Mouse (Mus musculus) intestine, embryonic 14.5 days (tissue): ENCODE measurements around the gene Mtch1. TPM values are rescaled to one million over a fixed set of nuclear protein-coding genes. Genes with fewer than 3 reads are reported as not detected.
A peak's percentile ranks its signal among the peaks of the same experiment; 100 is the strongest.
"Not testable (repeated sequence)": the region's sequence is repeated elsewhere in the genome, so short reads cannot be mapped to it uniquely, and the experiment has no call there.

ENCODE experiments used
- ATAC-seq: fragments of 200-750 bp; cut with Nextera tagmentation; replicated peaks from 2 replicates; pipeline ENCODE4 v1.8.0; 2017; ENCODE audit warnings: low read depth, moderate number of reproducible peaks, moderate TSS enrichment, moderate library complexity; ENCODE audit not compliant: low FRiP score, low TSS enrichment
- DNase-seq: peaks from one replicate; pipeline ENCODE4 v3.0.0-alpha.2; 2018; ENCODE audit warnings: low spot score
- H3K27ac ChIP-seq: fragments of 300-500 bp; sonication (generic); 2 replicates; pipeline ENCODE4 v1.5.1; 2014; ENCODE audit warnings: low read depth, mild to moderate bottlenecking, control low read depth
- H3K27me3 ChIP-seq: fragments of 300-500 bp; sonication (generic); replicated peaks from 2 replicates; pipeline ENCODE4 v1.6.1; 2014; ENCODE audit warnings: low read length, control low read depth; ENCODE audit not compliant: control insufficient read depth, insufficient read depth
- H3K36me3 ChIP-seq: fragments of 300-500 bp; sonication (generic); 2 replicates; pipeline ENCODE4 v1.6.1; 2014; ENCODE audit warnings: low read length, control low read depth; ENCODE audit not compliant: control insufficient read depth, insufficient read depth
- H3K4me1 ChIP-seq: fragments of 300-500 bp; sonication (generic); replicated peaks from 2 replicates; pipeline ENCODE4 v1.6.1; 2014; ENCODE audit warnings: low read length, control low read depth, mixed read lengths; ENCODE audit not compliant: control insufficient read depth, insufficient read depth
- H3K4me2 ChIP-seq: fragments of 300-500 bp; sonication (generic); 2 replicates; pipeline ENCODE4 v1.6.1; 2014; ENCODE audit warnings: low read length
- H3K4me3 ChIP-seq: fragments of 300-500 bp; sonication (generic); 2 replicates; pipeline ENCODE4 v1.5.1; 2014; ENCODE audit warnings: low read depth, low read length, control low read depth, mixed read lengths
- H3K9ac ChIP-seq: fragments of 300-500 bp; sonication (generic); 2 replicates; pipeline ENCODE4 v1.6.1; 2014; ENCODE audit warnings: mild to moderate bottlenecking, low read length
- H3K9me3 ChIP-seq: fragments of 300-500 bp; sonication (generic); 2 replicates; pipeline ENCODE4 v1.6.1; 2016; ENCODE audit warnings: low read length, control low read depth; ENCODE audit not compliant: control insufficient read depth
- WGBS: fragments of 180-500 bp; shearing (Covaris S2); extraction: QIAGEN DNeasy Blood & Tissue Kit; methylation state at CpG from one replicate; pipeline ENCODE4 v1.1.7; 2014; 5-methylcytosine and 5-hydroxymethylcytosine counted together
- polyA plus RNA-seq: library from polyadenylated mRNA; unstranded; fragments of >200 nt; fragmentation: Nextera tagmentation; extraction: Ambion mirVana; gene quantifications from 2 replicates; pipeline ENCODE4 v1.2.1, GENCODE M21; 2014

Mtch1 gene
- polyA plus RNA-seq, 1 experiment from 2014 or later, result 324 TPM

DNA sequence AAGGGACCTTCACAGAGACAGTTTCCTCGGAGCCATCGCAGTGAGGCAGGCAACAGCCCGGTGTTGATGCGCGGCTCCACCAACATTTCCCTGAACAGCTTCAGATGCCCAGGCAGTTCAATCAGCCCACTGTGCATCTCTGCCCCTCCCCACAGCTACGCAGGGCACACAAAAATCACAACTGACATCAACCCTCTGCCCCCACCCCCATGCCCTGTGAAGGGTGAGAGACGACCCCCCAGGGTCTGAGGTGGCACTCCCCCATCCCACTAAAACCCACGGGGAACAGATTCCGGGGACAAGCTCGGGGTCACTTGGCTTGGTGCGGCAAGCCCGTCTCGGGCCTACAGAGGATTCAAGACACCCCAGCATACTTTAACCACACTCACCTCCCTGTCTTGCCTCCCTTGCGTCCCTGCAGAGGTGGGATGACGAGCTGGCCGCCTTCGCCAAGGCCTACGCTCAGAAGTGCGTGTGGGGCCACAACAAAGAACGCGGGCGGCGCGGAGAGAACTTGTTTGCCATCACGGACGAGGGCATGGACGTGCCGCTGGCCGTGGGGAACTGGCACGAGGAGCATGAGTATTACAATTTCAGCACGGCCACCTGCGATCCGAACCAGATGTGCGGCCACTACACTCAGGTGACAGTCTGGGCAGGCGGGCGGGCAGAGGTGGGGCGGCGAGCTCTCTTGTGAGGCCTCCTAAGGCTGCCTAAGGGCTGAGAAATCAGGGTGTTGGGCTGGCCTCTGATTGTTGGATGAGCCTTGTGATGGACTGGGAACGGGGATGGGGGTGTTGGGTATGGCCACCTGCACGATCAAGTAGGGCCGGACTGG is 25.8 kb downstream of the Mtch1 start:
- Histone ChIP-seq H3K4me1 (0 out of 2 replicates have a peak, but pooled peaks cover 8% of the 10 kb centered on the region), H3K36me3 (no peaks in the 10 kb centered on the region), H3K9ac (no peak overlapping the region), H3K27ac (no peak overlapping the region), H3K9me3 (no peaks in the 10 kb centered on the region), H3K27me3 (peaks cover 24% of the 10 kb centered on the region), H3K4me2 (peak overlapping the region; percentile 36), H3K4me3 (no peak overlapping the region)
- WGBS, result 23% methylated on average over 41 of the region's 41 CpGs
- DNase-seq, result peak; percentile 64
- peak; percentile 63 for ATAC-seq

DNA sequence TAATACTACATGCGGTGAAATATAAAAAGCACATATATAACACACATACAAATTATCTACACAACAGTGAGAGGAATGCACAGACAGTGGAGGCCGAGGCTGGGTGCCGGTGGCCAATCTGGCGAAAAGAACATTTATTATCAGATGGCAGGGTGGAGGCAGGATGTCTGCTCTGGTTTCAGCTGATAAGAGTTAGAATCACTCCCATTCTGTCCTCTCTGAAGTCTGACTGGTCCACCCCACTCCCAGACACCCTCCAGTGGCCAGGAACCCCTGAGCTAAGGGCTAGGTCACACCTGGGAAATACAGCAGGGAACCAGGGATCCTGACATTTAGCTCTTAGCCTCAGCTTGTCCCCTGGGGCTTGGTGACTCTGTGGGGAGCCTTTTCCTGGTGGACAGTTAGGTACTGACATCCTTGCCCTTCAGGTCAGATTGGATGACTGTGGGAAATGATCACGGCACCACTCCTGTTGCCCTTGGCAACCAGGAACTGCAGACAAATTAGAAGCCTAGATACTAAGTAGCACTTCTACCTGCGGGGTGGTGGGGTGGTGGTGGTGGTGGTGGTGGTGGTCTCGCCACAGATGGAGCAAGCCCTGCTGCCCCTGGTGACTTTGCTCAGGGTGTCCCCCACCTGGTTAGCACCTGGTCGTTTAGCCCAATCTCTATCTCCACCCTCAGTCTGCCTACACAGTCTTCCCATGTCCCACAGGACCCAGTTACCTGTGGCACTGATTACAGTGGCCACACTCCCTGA is 27.7 kb downstream of the Mtch1 start:
- no peak for ATAC-seq
- Histone ChIP-seq H3K36me3 (no peaks in the 10 kb centered on the region), H3K4me2 (no peak overlapping the region), H3K4me1 (no peaks in the 10 kb centered on the region), H3K9ac (no peak overlapping the region), H3K27me3 (peaks cover 22% of the 10 kb centered on the region), H3K9me3 (no peaks in the 10 kb centered on the region), H3K4me3 (no peak overlapping the region), H3K27ac (no peak overlapping the region)
- WGBS, result 54% methylated on average over 8 of the region's 8 CpGs
- no peak for DNase-seq

- no peak for ATAC-seq
- no peak for DNase-seq
- WGBS, result 89% methylated on average over 7 of the region's 7 CpGs
Observed at GRCm38 (mm10) chr17:29319476-29319875, 28.3 kb downstream of the Mtch1 start.

DNA sequence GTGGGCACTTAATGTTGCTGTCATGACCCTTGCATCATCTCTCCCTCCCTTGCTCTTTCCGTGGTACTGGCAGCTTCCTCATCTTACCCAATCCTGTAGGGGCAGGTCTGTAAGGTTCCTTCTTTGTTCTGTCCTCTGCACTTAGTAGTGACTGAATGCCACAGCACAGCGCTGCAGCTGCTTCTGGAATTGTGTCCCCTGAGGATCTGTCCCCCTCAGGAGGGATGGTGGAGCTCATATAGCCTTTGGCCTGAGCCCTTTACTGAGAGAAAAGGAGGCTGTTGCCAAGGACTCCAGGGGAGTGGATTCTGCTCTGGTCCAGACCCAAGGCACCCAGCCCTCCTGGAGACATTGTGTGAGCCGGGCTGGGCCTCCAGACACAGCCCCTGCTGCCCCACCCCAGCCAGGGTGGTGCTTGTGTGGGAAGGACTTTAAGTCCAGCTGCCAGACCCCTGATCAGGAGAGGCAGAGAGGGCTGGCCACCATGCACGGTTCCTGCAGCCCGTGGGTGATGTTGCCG is 28.9 kb downstream of the Mtch1 start:
- Histone ChIP-seq H3K9me3 (no peaks in the 10 kb centered on the region), H3K9ac (no peak overlapping the region), H3K4me1 (no peaks in the 10 kb centered on the region), H3K4me2 (no peak overlapping the region), H3K4me3 (no peak overlapping the region), H3K27me3 (peaks cover 22% of the 10 kb centered on the region), H3K36me3 (no peaks in the 10 kb centered on the region), H3K27ac (no peak overlapping the region)
- ATAC-seq (no peak), DNase-seq (no peak)
- 48% methylated on average over 6 of the region's 6 CpGs for WGBS

More at GRCm38 (mm10) chr17:29319476-29319875, 28.3 kb downstream of the Mtch1 start:
- no peak overlapping the region for H3K27ac ChIP-seq
- peaks cover 22% of the 10 kb centered on the region for H3K27me3 ChIP-seq
- no peak overlapping the region for H3K9ac ChIP-seq
- no peaks in the 10 kb centered on the region for H3K4me1 ChIP-seq
- H3K9me3 ChIP-seq, result no peaks in the 10 kb centered on the region
- H3K4me2 ChIP-seq, result no peak overlapping the region
- H3K4me3 ChIP-seq, result no peak overlapping the region
- no peaks in the 10 kb centered on the region for H3K36me3 ChIP-seq

DNA sequence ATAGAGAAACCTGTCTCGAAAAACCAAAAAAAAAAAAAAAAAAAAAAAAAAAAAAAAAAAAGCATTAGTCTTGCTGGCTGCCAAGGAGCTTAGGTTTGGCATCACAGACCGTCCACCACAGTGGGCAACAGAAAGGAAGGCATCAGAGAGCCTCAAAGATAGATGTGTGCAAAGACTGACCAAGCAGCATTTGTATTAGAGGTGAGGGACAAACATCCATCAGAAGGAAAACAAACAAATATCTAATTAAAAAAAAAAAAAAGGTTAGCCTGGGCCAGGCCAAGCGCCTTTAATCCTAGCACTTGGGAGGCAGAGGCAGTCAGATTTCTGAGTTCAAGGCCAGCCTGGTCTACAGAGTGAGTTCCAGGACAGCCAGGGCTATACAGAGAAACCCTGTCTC is 30.4 kb downstream of the Mtch1 start, which contains the start of gene Pi16:
Gene Pi16, plus strand, starts transcription at position 301 of the 400 bp plus-strand sequence.
- ATAC-seq, H3K4me3 ChIP-seq, H3K4me2 ChIP-seq, H3K36me3 ChIP-seq, DNase-seq, H3K9ac ChIP-seq, H3K9me3 ChIP-seq, H3K4me1 ChIP-seq, H3K27ac ChIP-seq: not testable (repeated sequence)
- peaks cover 16% of the 10 kb centered on the region for H3K27me3 ChIP-seq
- 81% methylated on average over 3 of the region's 3 CpGs for WGBS

DNA sequence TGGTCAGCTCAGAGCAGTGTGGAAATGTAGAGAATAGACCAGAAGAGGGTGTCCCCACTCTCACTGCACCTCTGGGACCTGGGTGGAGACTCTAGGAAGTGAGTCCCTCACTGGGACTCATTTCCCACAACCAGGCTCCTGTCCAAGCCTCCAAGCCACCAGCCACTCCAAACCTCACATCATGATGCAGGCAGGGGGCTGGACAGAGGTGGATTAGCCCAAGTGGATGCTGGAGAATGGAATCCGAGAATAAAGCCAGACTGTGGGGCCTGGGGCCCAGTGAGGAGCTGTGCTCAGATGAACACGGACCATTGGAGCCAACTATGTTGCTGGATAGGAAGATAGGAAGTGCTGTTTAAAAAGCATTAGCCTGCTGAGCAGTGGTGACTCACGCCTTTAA is 30.8 kb downstream of the Mtch1 start:
- 74% methylated on average over 3 of the region's 3 CpGs for WGBS
- Histone ChIP-seq H3K4me2 (no peak overlapping the region), H3K27ac (no peak overlapping the region), H3K9ac (no peak overlapping the region), H3K27me3 (peaks cover 12% of the 10 kb centered on the region), H3K9me3 (no peaks in the 10 kb centered on the region), H3K36me3 (no peaks in the 10 kb centered on the region), H3K4me1 (no peaks in the 10 kb centered on the region), H3K4me3 (no peak overlapping the region)
- DNase-seq, result no peak
- ATAC-seq, result no peak

DNA sequence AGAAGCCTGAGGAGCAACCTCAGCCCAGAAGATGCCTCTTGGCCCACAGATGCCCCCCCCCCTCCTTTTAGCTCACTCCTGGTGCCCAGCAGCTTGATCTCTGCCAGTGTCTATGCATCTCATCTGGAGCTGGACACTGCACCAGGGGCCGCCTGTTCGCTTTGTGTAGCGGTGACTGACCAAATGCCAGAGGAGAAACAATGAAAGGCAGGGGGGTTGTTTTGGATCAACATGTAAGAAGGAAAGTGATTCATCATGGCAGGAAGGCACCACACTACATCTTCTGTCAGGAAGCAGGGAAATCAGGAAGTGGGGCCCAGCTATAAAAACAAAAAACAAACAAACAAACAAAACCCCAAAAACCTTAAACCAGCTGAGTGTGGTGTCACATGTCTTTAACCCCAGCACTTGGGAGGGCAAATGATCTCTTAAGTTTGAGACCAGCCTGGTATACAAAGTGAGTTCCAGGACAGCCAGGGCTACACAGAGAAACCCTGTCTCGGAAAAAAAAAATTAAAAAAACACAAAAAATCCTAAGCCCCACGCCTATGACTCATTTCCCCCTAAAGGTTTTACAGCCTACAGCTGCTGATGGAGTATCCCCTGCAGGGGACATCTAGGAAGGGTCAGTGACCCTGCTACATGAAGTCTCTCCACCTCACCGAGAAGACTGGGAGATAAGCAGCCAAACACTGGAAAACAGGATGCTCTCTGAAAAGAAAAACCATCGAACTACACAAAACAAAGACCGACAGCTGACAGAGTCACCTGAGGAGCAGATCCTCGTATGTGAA is 31.9 kb downstream of the Mtch1 start:
- Histone ChIP-seq H3K9me3 (no peaks in the 10 kb centered on the region), H3K4me3 (no peak overlapping the region), H3K36me3 (no peaks in the 10 kb centered on the region), H3K4me1 (no peaks in the 10 kb centered on the region), H3K9ac (no peak overlapping the region), H3K4me2 (no peak overlapping the region), H3K27ac (no peak overlapping the region), H3K27me3 (peaks cover 1% of the 10 kb centered on the region)
- ATAC-seq (no peak), DNase-seq (no peak)
- 53% methylated on average over 9 of the region's 9 CpGs for WGBS

DNA sequence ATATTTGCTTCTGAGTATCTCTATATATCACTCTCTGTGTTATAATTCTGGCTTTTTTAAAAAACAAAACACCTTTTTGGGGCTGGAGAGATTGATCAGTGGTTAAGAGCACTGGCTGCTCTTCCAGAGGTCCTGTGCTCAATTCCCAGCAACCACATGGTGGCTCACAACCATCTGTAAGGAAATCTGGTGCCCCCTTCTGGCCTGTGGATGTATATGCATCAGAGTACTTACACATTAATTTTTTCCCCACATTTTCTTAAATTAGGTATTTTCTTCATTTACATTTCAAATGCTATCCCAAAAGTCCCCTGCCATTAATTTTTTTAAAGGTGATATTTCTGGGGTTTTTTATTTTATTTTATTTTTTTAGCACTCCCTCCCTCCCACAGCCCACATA is 34.4 kb downstream of the Mtch1 start:
- H3K4me2 ChIP-seq, result no peak overlapping the region
- H3K9ac ChIP-seq, result no peak overlapping the region
- H3K9me3 ChIP-seq, result no peaks in the 10 kb centered on the region
- DNase-seq, result no peak
- H3K27me3 ChIP-seq, result no peaks in the 10 kb centered on the region
- H3K36me3 ChIP-seq, result no peaks in the 10 kb centered on the region
- H3K4me3 ChIP-seq, result no peak overlapping the region
- no peak for ATAC-seq
- H3K27ac ChIP-seq, result no peak overlapping the region
- H3K4me1 ChIP-seq, result no peaks in the 10 kb centered on the region
